Mouse (Mus musculus): ENCODE data around the gene Fam178b. TPM values are rescaled to one million over a fixed set of nuclear protein-coding genes. Genes with fewer than 3 reads are reported as not detected.

Fam178b gene
- polyA plus RNA-seq, 2 experiments: 0.21 to 0.27 TPM

DNA sequence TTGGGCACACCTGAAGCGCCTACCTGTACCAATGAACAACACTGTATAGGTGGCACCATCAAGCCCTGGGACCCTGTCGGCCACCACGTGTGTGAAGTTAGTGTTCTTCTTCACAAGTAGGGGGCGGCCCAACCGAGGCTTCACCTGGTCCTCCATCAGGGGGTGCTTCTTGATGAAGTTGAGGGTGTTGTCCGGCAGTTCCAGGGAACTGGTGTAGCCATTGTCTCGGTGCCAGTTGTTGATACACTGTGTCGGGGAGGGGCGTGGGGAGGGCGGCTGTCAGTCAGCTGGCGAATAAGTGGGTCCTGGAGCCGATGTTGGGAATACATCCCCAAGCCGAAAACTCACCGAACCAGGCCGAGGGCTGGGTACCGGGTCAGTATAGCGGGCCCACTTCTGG lies 131.1 kb downstream of the Fam178b start:
- TF ChIP-seq CTCF (IDR thresholded peaks at IDR 0.05; ENCODE audit: low read depth) (no peak), EP300 (IDR thresholded peaks at IDR 0.05; ENCODE audit: low read depth) (no peak)
- no peaks in the 10 kb centered on the region for H3K9me3 ChIP-seq (ENCODE audit: control insufficient read depth, low read length)
- no peak overlapping the region for H3K4me3 ChIP-seq (ENCODE audit: insufficient read depth in 1 of 2, low read depth in 2 of 2, low read length in 2 of 2)
- H3K36me3 ChIP-seq (replicated peaks; ENCODE audit: control insufficient read depth, insufficient read depth, low read depth): no peaks in the 10 kb centered on the region
- no peak for ATAC-seq (ENCODE audit: insufficient read depth)
- H3K4me1 ChIP-seq (replicated peaks; ENCODE audit: control insufficient read depth in 2 of 2, insufficient read depth in 2 of 2, low read length in 1 of 2): no peaks in the 10 kb centered on the region
- peaks cover 22% of the 10 kb centered on the region for H3K27me3 ChIP-seq (ENCODE audit: control insufficient read depth, insufficient read depth, low read length)
- H3K27ac ChIP-seq: no peak overlapping the region
- DNase-seq (ENCODE audit: low read depth in 3 of 3, low spot score in 3 of 3): no peak
- no peak overlapping the region for H3K4me2 ChIP-seq (ENCODE audit: low read depth)
- H3K9ac ChIP-seq (replicated peaks): no peak overlapping the region
- WGBS (ENCODE audit: insufficient replicate concordance): 77% methylated on average over 17 of the region's 17 CpGs

DNA sequence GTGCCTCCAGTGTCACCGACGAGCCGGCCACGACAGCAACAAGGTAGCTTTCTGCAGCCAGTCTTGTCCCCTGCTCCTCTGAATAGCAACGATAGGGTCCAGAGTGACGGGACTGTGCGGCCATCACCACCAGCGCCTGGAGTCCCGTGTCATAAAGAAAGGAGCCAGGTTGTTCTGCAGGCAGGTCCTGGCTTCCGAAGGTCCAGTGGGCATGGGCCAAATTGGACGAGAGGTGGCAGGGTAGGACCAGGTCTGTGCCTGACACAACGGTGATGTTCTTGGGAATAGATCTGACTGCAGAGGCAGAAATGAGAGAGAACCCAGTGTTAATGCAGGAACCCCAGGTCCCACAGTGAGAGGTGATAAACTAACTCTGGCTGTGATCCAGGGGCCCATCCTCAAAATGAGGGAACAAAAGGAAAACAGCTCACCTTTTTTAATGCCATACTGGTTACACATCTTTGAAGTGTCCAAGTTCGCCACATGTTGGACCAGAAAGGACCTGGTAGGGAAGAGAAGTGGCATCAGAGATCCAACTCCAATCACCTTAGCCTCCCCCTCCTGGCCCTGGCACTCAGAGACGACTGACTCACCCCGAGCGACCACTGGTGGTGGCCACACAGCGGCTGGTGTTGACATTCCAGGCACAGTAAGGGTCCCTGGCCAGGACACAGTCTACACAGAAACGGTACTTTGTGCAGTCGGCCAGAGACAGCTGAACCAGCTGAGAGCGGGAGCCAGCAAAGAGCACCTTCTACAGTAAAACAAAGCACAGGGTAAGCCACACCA lies 132.7 kb downstream of the Fam178b start:
- no peak for ATAC-seq (ENCODE audit: insufficient read depth)
- no peak overlapping the region for H3K27ac ChIP-seq
- no peak overlapping the region for H3K4me2 ChIP-seq (ENCODE audit: low read depth)
- H3K27me3 ChIP-seq (ENCODE audit: control insufficient read depth, insufficient read depth, low read length): peaks cover 7% of the 10 kb centered on the region
- no peak overlapping the region for H3K4me3 ChIP-seq (ENCODE audit: insufficient read depth in 1 of 2, low read depth in 2 of 2, low read length in 2 of 2)
- H3K36me3 ChIP-seq (replicated peaks; ENCODE audit: control insufficient read depth, insufficient read depth, low read depth): no peaks in the 10 kb centered on the region
- H3K9me3 ChIP-seq (ENCODE audit: control insufficient read depth, low read length): no peaks in the 10 kb centered on the region
- no peak for TF ChIP-seq CTCF (IDR thresholded peaks at IDR 0.05; ENCODE audit: low read depth)
- no peak for TF ChIP-seq EP300 (IDR thresholded peaks at IDR 0.05; ENCODE audit: low read depth)
- DNase-seq (ENCODE audit: low read depth in 3 of 3, low spot score in 3 of 3): no peak
- peaks cover 6% of the 10 kb centered on the region in 2 experiments for H3K4me1 ChIP-seq (replicated peaks; ENCODE audit: control insufficient read depth in 2 of 2, insufficient read depth in 2 of 2, low read length in 1 of 2)
- WGBS (ENCODE audit: insufficient replicate concordance): 74% methylated on average over 20 of the region's 20 CpGs
- H3K9ac ChIP-seq (replicated peaks): no peak overlapping the region

DNA sequence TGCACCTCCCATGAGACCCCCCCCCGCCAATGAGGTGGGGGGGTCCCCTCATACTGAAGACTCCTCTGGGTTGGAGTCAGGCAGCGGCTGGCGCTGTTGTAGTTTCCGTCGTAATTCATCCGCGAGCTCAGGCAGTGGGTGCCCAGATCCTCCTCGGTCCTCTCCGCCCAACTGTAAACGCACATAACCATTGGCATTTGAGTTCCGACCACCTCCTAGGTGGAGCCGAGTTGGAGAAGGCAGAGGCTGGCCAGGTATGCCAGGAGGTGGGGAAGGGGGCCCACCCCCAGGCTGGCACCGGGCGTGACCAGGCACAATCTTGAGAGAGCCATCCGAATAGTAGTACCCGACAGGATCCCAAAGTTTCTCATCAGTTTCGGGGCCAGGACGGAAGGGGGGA lies 133.5 kb downstream of the Fam178b start:
- ATAC-seq (ENCODE audit: insufficient read depth) (no peak), DNase-seq (ENCODE audit: low read depth in 3 of 3, low spot score in 3 of 3) (no peak)
- Histone ChIP-seq H3K4me3 (ENCODE audit: insufficient read depth in 1 of 2, low read depth in 2 of 2, low read length in 2 of 2) (no peak overlapping the region), H3K4me2 (ENCODE audit: low read depth) (no peak overlapping the region), H3K4me1 (replicated peaks; ENCODE audit: control insufficient read depth in 2 of 2, insufficient read depth in 2 of 2, low read length in 1 of 2) (peaks cover 6% of the 10 kb centered on the region in 2 experiments), H3K9me3 (ENCODE audit: control insufficient read depth, low read length) (no peaks in the 10 kb centered on the region), H3K27ac (no peak overlapping the region), H3K9ac (replicated peaks) (no peak overlapping the region), H3K27me3 (ENCODE audit: control insufficient read depth, insufficient read depth, low read length) (no peaks in the 10 kb centered on the region; the same call in 1 of the 2 replicates), H3K36me3 (replicated peaks; ENCODE audit: control insufficient read depth, insufficient read depth, low read depth) (no peaks in the 10 kb centered on the region)
- WGBS (ENCODE audit: insufficient replicate concordance): 77% methylated on average over 18 of the region's 18 CpGs
- no peak for TF ChIP-seq CTCF (IDR thresholded peaks at IDR 0.05; ENCODE audit: low read depth)

- WGBS (ENCODE audit: insufficient replicate concordance): 57% methylated on average over 8 of the region's 8 CpGs
- DNase-seq (ENCODE audit: low read depth in 3 of 3, low spot score in 3 of 3): no peak
- H3K27me3 ChIP-seq (ENCODE audit: control insufficient read depth, insufficient read depth, low read length): no peaks in the 10 kb centered on the region
Measured at GRCm38 (mm10) chr1:36548771-36549170, 134.2 kb downstream of the Fam178b start.

DNA sequence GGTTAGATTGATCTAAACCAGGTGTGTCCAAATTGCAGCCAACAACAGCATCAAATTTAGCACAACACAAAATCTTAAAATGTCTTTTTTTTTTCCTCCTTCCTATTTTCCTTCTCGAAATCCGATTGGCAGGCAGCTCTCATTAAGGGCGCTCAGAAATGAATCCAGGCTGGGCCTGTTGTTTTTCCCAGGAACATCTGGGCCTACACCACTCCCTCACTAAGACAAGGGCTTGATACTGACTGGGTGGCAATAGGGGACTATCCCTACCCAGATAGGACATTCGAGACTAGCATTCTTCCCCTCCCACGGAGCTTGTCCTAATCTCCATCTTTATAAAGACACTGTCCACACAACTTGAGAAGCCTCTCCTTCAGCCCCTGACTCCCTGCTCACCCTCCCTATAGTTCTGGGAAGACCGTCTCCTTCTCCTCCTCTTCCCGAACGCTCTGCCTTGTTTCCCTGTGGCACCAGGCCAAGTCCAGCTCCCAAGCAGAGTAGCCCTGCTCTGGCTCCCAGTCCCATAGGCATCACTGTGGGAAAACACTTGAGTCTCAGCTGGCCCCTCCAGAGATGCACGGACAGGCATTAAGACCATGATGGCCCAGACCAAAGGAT lies 134.9 kb downstream of the Fam178b start:
- H3K9me3 ChIP-seq (ENCODE audit: control insufficient read depth, low read length): no peaks in the 10 kb centered on the region
- H3K27ac ChIP-seq: no peak overlapping the region
- ATAC-seq (ENCODE audit: insufficient read depth) (no peak), DNase-seq (ENCODE audit: low read depth in 3 of 3, low spot score in 3 of 3) (no peak)
- no peak for TF ChIP-seq CTCF (IDR thresholded peaks at IDR 0.05; ENCODE audit: low read depth)
- no peaks in the 10 kb centered on the region for H3K36me3 ChIP-seq (replicated peaks; ENCODE audit: control insufficient read depth, insufficient read depth, low read depth)
- 67% methylated on average over 9 of the region's 9 CpGs for WGBS (ENCODE audit: insufficient replicate concordance)
- no peak overlapping the region for H3K4me2 ChIP-seq (ENCODE audit: low read depth)
- no peaks in the 10 kb centered on the region for H3K27me3 ChIP-seq (ENCODE audit: control insufficient read depth, insufficient read depth, low read length)
- H3K9ac ChIP-seq (replicated peaks): no peak overlapping the region
- peaks cover 6% of the 10 kb centered on the region in 2 experiments for H3K4me1 ChIP-seq (replicated peaks; ENCODE audit: control insufficient read depth in 2 of 2, insufficient read depth in 2 of 2, low read length in 1 of 2)
- no peak overlapping the region for H3K4me3 ChIP-seq (ENCODE audit: insufficient read depth in 1 of 2, low read depth in 2 of 2, low read length in 2 of 2)

More at GRCm38 (mm10) chr1:36548771-36549170, 134.2 kb downstream of the Fam178b start:
- H3K4me2 ChIP-seq (ENCODE audit: low read depth): no peak overlapping the region
- H3K9me3 ChIP-seq (ENCODE audit: control insufficient read depth, low read length): no peaks in the 10 kb centered on the region
- peaks cover 6% of the 10 kb centered on the region in 2 experiments for H3K4me1 ChIP-seq (replicated peaks; ENCODE audit: control insufficient read depth in 2 of 2, insufficient read depth in 2 of 2, low read length in 1 of 2)
- no peak for ATAC-seq (ENCODE audit: insufficient read depth)
- no peaks in the 10 kb centered on the region for H3K36me3 ChIP-seq (replicated peaks; ENCODE audit: control insufficient read depth, insufficient read depth, low read depth)
- H3K27ac ChIP-seq: no peak overlapping the region
- H3K9ac ChIP-seq (replicated peaks): no peak overlapping the region
- H3K4me3 ChIP-seq (ENCODE audit: insufficient read depth in 1 of 2, low read depth in 2 of 2, low read length in 2 of 2): no peak overlapping the region
- TF ChIP-seq CTCF (IDR thresholded peaks at IDR 0.05; ENCODE audit: low read depth) (no peak), EP300 (IDR thresholded peaks at IDR 0.05; ENCODE audit: low read depth) (no peak)
